Mouse (Mus musculus) kidney, adult 8-10 months (tissue): ENCODE results near the gene Hist1h4m.
"Not testable (repeated sequence)": the region's sequence is repeated elsewhere in the genome, so short reads cannot be mapped to it uniquely, and the experiment has no call there.

ENCODE experiments used
- DNase-seq, 2 experiments: peaks; one replicate each; pipeline ENCODE4 v3.0.0; 2022

Gene Hist1h4m

DNA sequence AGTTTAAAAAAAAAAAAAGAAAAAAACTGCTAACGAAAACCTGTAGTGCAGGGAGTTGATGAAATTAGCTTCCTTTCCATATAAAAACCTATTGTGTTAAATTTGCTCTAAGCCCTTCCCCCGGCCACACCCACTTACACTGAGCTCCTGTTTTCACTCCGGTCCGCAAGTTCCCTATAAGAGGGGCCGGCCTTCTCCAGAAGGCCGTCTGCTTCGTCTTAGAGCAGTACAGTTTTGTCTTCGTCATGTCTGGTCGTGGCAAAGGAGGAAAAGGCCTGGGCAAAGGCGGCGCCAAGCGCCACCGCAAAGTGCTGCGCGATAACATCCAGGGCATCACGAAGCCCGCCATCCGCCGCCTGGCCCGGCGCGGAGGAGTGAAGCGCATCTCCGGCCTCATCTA, at the start of gene Hist1h4m:
Hist1h4m (plus strand) TSS at position 208 of the 400 bp plus-strand sequence.
- peak in 1 of 2 experiments; percentile 4 for DNase-seq

DNA sequence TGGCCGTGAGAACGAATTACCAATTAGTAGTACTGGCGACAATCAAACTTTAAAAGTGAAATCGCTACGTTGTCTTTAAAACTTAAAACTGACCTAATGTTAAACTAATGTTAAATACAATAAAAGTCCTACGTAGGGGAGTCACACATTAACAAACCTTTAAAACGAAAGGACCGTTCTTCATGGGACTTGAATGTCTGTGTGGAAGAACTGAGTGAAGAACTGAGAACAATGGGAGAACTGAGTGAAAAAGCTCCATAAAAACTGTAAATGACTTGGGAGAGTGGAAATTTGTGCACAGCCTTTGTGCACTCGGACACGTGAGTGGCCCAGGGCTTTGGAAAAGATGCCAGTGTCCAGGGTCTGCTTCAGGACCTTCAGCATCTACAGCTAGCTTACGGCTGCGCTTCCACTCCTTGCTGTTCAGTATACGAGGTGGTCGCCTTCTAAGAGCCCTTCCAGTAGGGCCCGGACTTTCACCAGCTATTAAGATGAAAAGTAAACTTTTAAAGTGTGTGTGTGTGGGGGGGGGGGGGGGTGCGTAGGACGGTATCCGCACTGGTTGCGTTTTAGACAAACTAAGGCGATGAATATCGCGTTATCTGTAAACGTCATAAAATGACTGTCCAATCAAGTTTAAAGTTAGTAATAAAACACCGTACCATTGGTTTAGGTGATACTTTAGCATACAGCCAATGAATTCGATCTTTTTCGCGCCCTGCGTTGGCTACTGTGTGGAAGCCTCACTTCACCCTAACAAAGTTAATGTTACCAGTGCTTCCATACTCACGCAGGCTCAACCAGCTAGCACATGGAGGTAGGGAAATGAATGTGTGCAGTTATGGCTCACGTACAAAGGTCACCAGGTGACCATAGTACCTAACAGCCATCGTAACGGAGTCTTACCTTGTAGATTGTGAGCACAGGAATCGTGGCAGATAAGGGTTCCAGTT, 32.5 kb upstream of the Hist1h4m start:
- DNase-seq = peak; percentile 23 to 28

DNA sequence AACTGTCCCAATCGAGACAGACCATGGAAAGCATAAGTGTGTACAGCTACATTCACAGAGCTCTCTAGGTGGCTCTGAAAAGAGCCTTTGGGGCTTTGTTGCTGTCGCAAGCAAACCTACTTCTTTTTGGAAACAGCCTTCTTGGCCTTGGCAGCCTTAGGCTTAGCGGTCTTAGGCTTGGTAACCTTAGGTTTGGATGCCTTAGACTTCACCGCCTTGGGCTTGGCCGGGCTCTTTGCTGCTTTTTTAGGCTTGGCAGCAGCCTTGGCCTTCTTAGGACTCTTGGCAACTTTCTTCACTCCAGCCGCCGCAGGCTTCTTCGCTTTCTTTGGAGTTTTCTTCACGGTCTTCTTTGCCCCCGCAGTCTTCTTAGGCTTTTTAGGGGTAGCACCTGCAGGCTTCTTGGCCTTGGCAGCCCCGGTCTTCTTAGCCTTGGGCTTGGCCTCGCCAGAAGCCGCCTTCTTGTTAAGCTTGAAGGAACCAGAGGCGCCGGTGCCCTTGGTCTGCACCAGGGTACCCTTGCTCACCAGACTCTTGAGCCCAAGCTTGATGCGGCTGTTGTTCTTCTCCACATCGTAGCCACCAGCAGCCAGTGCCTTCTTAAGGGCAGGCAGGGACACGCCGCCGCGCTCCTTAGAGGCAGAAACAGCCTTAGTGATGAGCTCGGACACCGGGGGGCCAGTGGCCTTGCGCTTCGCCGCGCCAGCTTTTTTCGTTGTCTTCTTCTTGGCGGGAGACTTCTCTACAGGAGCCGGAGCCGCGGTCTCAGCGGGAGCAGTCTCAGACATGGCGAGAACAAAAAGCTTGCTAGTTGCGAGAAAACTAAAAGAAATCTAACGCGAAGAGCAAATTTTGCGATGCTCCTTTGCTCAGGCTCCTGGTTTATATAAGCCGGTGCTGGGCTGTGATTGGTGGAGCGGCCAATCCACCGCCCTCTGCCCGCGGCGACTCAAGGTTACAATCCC, 31.5 kb upstream of the Hist1h4m start, which contains the start of gene Hist1h1b:
Hist1h1b (minus strand) TSS at position 859 of the 965 bp plus-strand sequence.
- DNase-seq = peak in 1 of 2 experiments; percentile 9

DNA sequence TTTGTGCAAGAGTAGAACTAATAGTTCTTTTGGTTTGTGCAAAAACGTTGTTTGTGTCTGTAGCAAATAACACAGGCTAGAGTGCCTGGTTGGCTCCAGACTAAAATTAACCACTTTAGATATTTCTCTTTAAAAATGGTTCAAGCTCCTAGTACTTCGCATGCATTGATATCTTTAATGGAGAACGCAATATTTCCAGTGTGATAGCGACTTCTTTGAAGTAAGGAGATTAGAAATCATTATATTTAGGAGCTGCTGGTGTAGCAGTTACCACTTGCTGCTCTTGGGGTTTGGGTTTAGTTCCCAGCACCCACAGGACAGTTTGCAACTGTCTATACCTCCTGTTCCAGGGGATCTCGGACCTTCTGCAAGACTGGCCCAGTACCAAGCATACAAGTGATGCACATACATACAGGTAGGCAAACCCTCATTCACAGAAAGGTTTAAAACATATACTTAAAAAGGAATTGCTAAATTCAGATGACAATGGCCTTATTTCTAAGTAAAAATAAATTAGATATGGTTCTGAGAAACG, 30.5 kb upstream of the Hist1h4m start:
- DNase-seq = no peak

DNA sequence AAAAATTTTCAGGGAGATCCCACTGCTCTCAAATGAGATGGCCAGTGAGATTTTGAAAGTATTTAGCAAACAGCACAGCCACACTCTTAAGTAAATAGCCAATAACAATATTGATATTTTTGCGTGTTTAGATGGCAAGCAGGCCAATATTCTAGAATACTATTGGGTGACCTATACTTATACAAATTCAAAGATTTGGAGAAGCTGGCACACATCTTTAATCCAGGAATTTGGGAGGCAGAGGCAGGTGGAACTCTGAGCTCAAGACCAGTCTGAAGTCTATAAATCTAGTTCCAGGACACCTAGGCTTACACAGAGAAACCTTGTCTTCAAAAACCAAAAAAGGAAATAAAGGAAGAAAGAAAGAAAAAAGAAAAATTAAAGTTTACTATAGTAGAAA, 29.9 kb upstream of the Hist1h4m start:
- DNase-seq = no peak

DNA sequence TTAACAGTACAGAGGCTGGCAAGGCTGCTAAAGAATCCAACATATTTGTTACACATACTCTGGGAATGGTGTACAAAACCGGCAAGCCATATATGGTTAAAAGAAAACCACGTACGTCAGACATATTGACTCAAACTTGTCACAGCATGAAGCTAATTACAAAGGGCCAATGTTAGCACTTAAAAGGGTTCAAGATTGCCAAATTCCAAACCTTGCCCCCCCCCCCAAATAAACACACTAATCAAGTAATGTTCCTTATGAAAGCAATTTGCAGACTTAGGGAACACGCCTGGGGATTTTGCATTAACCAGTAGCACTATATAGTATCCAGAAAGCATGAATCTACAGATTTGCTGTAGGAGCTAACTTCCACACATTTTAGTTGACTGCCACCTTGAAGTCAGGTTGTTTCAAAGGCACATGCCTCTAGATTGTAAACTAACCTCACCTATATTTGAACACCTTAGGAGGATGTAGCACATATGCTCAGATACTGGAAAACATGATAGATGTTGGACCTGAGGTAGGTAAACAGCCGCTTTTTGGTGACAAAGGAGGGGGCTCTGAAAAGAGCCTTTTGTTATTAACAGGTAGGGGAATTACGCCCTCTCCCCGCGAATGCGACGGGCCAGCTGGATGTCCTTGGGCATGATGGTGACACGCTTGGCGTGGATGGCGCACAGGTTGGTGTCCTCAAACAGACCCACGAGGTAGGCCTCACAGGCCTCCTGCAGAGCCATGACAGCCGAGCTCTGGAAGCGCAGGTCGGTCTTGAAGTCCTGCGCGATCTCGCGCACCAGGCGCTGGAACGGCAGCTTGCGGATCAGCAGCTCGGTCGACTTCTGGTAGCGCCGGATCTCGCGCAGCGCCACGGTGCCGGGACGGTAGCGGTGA, 28.9 kb upstream of the Hist1h4m start:
- DNase-seq = not testable (repeated sequence)

DNA sequence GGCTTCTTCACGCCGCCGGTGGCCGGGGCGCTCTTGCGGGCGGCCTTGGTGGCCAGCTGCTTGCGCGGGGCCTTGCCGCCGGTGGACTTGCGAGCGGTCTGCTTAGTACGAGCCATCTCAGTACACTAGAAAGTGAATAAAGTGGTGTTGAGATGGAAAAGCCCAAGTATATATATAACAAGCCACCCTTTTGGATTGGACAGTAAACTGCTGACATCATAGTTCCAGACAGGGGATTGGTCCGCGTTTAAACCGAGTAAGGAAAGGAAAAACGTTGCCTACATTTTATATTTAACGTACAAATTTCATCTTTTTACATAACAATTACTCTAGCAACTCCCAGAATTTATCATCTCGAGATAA, 28.3 kb upstream of the Hist1h4m start, which contains the start of gene Hist1h3i:
Hist1h3i (minus strand) TSS at position 116 of the 363 bp plus-strand sequence.
- DNase-seq = peak; percentile 8 to 21

DNA sequence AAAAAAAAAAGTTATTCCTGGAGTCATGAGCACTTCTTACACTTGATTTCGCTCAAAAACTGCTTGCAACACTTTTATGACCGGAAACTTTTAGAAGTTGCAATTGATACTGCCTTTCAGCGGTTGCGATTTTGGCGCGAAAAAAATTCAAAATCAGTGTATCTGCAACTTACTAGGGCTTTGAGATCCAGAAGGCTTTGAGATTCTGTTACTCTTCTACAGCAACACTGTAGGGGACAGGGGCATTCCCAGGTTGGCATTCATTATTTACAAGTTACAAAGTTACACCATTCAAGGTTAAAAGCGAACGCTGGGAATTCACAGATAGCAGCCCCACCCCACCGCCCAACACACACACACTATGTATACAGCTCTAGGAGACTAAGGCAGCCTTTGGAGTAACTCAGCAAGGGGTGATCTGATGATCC, 27.8 kb upstream of the Hist1h4m start:
- no peak for DNase-seq

DNA sequence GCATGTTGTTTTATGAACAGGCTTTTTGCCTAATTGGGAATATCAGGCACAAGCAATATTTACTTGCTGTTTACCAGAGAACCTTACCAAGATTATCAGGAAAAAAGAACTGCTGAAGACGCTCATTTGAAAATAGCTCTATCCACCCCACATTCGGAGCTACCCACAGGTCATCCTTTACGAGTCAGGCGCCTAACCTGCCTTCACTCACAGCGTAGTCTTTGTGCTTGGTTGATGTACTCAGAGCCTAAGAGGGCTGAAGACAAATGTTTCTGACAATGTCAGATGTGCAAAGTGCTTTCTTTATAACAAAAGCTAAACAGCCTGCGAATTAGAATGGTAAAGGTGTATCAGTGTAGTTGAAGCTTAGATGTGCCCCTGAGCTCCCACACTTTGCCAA, 27.2 kb upstream of the Hist1h4m start:
- no peak for DNase-seq

DNA sequence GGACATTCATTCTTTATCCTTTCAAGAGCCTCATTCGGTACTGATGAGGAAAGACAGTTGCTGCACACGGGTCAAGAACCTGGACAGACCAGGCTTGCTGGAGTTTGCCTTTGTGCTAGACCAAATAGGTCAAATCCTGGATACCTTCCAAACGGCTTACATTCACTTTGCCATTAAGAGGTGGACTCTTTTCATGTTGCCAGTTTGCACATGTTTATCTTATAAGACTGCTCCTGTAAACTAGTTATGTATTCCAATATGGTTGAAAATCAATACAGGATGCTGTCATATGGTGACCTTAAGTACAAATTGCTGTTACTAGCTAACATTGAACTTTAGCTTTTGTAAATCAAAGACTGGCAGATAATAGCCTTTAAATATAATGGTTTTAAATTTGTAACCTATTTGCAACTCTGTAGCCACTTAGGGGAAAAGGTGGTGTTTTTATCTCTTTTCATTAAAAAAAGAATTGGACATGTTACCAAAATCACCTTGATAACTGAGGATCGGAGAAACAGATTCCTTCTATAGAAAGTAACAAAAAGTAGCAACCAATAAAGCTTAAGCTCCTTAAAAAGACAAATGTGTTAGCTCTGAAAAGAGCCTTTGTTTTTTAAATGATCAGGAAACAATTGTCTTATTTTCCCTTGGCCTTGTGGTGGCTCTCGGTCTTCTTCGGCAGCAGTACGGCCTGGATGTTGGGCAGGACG, 25.2 kb upstream of the Hist1h4m start:
- no peak for DNase-seq

DNA sequence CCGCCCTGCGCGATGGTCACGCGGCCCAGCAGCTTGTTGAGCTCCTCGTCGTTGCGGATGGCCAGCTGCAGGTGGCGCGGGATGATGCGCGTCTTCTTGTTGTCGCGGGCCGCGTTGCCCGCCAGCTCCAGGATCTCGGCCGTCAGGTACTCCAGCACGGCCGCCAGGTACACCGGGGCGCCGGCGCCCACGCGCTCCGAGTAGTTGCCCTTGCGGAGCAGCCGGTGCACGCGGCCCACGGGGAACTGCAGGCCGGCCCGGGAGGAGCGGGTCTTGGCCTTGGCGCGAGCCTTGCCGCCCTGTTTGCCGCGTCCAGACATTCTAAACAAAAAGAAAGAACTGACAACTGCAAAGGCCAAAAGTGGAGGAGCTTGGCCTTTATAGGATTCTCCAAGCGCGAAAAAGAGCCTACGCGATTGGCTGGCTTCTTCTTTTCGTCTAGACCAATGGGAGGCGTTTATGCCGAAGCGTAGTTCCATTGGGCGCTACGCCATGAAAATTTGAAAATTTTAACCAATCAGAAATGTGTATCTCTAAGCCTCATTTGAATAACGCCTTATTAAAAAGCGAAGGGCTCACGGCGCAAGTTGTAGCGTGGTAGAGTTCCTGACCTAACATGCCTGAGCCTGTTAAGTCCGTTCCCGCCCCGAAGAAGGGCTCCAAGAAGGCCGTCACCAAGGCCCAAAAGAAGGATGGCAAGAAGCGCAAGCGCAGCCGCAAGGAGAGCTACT, 24.5 kb upstream of the Hist1h4m start, which contains the start of the genes Hist1h2an and Hist1h2bp:
Hist1h2an (minus strand) TSS at position 320 of the 731 bp plus-strand sequence.
Hist1h2bp (plus strand) TSS at position 563 of the 731 bp plus-strand sequence.
- DNase-seq = peak; percentile 71 to 84

DNA sequence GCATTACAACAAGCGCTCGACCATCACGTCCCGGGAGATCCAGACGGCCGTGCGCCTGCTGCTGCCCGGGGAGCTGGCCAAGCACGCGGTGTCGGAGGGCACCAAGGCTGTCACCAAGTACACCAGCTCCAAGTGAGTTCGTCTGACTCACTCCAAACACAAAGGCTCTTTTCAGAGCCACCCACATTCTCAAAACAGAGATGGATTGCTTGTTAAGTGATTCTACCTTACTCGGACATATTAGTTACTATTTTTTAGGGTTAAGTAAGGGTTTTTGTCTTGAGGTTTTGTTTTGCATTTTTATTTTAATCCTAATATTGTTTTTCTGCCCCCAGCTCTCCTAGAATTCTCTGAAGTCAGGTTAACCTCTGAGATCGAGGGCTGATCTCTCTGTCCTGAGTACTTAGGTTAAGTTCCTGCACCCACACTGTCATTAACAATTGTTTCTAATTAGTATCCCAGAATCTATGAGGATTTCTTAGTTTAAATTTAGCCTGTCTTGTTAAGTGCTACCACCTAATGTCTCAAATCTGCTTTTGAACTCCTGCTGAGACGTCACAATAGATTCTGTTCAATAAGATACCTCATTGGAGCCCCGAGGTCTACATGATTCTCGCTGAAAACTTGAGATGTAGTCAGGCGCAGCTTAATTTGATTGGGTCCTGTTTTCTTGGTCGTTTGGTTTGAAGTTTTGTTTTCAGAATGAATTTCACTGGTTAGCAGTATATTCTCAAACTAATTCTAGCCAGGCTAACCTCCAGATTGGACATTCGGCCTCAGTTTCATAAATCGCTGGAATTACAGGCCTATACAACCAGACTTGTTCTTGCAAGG, 23.6 kb upstream of the Hist1h4m start:
- no peak for DNase-seq

DNA sequence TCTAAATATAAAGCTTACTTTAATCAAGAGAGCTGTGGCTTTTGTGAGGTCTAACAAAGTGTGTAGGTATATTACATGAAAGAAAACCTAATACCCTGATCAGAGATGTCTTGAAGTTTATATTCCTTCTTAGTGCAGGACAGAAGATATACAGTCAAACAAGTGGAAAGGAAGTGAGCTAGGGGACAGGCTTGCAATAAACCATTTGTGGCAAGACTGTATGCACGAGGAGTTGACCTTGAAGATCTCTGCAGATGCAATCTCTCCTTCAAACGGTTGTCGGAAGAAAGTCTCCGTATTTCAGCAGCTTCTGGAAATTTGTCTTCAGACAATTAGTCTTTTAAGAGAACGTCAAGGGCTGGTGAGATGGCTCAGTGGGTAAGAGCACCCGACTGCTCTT, 21.6 kb upstream of the Hist1h4m start:
- no peak for DNase-seq

DNA sequence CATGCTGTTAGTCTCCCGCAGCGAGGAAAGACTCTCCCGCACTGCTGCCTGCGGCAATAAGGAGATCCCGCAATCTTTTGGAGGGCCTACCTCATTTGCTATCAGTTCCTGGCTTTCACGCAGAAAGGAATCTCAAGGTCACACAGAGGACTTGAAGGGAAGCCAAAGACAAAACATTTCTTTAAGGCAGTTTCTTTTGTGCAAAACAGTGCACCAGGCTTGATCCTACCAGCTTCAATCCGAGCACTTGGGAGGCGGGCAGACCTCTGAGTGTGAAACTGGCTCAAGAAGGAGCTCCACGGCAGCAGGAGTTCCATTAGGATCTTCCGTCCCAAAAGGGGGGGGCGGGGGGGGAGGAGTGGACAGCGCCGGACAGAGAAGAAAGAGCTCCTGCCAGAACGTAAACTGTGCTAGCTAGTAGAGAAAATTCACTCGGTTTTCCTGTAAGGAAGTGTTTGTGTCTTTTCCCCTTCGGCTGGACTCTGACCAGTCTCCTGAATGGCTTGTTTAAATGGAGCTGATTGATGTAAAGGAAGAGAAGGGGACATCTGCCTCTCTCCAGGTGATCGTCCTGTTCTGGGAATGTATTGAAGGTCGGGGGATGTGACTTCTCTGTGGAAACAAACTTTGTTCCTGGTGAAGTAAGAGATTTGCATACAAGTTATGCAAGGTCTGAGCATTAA, 20.8 kb upstream of the Hist1h4m start:
- no peak for DNase-seq

DNA sequence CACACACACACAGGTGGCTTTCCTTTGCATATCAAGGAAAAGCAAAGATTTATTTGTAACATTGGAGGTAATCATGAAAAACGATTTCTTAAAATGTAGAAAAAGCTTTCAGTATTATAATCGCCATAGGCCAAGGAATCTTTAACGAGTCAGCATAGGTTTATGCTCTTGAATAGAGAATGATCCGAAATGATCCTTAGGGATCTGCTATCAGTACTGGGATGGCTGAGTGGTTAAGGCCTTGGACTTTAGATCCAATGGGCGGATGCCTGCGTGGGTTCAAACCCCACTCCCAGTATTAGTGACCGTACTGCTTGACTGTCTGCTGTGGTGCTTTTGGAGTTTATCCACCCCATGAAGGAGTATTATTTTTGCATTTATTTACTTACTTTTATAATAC, 16.0 kb upstream of the Hist1h4m start:
- DNase-seq = no peak

DNA sequence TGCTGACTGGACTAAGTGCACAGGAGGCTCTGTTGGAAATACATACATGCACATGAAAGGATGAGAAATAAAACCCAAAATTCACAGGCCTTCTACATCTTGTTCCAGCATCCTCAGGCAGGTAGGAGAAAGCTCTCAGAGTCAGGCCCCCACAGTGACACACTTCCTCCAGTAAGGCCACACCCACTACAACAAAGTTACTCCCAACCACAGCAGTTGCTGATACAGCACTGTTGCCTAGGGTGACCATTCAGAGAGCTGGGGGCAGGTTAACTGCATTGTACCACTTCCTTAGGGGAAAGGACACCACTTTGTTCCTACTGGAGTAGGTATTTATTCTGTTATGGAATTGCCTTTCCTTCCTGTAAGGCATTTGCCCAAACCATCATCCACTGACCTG, 14.4 kb upstream of the Hist1h4m start:
- not testable (repeated sequence) for DNase-seq

DNA sequence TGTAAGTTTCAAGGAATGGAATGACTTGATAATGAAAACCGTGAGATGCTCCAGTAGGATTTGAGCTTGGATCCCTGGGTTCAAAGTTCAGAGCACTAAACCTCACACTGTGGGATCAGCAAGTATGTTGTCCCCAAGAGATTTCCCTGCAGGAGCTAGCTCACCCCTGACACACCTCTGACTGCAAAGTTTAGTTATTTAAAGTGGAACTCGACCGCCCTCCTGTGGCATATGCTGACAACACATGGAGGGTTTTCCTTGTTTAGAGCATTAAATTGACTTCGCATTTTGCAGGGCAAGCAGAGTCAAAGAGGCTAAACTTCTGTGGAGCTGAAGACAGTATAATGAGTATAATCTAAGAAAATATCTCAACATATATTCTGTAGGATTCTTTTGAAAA, 8.5 kb upstream of the Hist1h4m start:
- not testable (repeated sequence) for DNase-seq

DNA sequence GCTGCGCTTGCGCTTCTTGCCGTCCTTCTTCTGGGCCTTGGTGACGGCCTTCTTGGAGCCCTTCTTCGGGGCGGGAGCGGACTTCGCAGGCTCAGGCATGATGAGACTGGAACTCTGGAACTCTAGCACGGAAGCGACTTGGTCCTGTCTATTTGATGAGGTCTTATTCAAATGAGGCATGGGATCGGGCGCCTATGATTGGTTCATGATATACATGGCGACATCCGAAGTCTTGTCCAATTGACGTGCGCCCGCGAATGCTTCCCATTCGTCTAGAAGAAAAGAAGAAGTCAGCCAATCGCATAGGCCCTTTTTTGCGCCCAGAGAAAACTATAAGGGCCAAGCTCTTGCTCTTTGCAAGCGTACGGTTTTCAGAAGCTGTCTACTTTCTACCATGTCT, 1.5 kb upstream of the Hist1h4m start, which contains the start of the genes Hist1h2bq and Hist1h2ao:
Hist1h2bq (minus strand) TSS at position 125 of the 400 bp plus-strand sequence.
Hist1h2ao (plus strand) TSS at position 393 of the 400 bp plus-strand sequence.
- DNase-seq = not testable (repeated sequence)
